Mouse (Mus musculus) neural tube, embryonic 12.5 days (tissue): ENCODE results near the gene Adad1. TPM values are rescaled to one million over a fixed set of nuclear protein-coding genes. Genes with fewer than 3 reads are reported as not detected.

Experiments used
- ATAC-seq: fragments of 200-750 bp; cut with Nextera tagmentation; 2 replicates; pipeline ENCODE4 v1.8.0; 2017; ENCODE audit warnings: low read depth, mild to moderate bottlenecking, moderate TSS enrichment, moderate library complexity; ENCODE audit not compliant: low FRiP score
- H3K27ac ChIP-seq: fragments of 300-500 bp; sonication (generic); 2 replicates; pipeline ENCODE4 v1.5.1; 2016
- H3K27me3 ChIP-seq: fragments of 300-500 bp; sonication (generic); replicated peaks from 2 replicates; pipeline ENCODE4 v1.6.1; 2016; ENCODE audit warnings: mild to moderate bottlenecking
- H3K36me3 ChIP-seq: fragments of 300-500 bp; sonication (generic); 2 replicates; pipeline ENCODE4 v1.6.1; 2016; ENCODE audit warnings: mild to moderate bottlenecking
- H3K4me1 ChIP-seq: fragments of 300-500 bp; sonication (generic); 2 replicates; pipeline ENCODE4 v1.6.1; 2016
- H3K4me2 ChIP-seq: fragments of 300-500 bp; sonication (generic); replicated peaks from 2 replicates; pipeline ENCODE4 v1.6.1; 2016; ENCODE audit warnings: mild to moderate bottlenecking
- H3K4me3 ChIP-seq: fragments of 300-500 bp; sonication (generic); 2 replicates; pipeline ENCODE4 v1.5.1; 2016
- H3K9ac ChIP-seq: fragments of 300-500 bp; sonication (generic); 2 replicates; pipeline ENCODE4 v1.6.1; 2016; ENCODE audit warnings: mild to moderate bottlenecking
- H3K9me3 ChIP-seq: fragments of 300-500 bp; sonication (generic); 2 replicates; pipeline ENCODE4 v1.6.1; 2016; ENCODE audit warnings: mild to moderate bottlenecking
- WGBS: fragments of 180-500 bp; shearing (Covaris S2); methylation state at CpG from one replicate; pipeline ENCODE4 v1.1.7; 2016; 5-methylcytosine and 5-hydroxymethylcytosine counted together
- polyA plus RNA-seq: library from polyadenylated mRNA; unstranded; fragments of >200 nt; fragmentation: Nextera tagmentation; extraction: Ambion mirVana; gene quantifications from 2 replicates; pipeline ENCODE4 v1.2.1, GENCODE M21; 2016

Gene Adad1
- polyA plus RNA-seq, 1 experiment from 2014 or later = 0.37 TPM

DNA sequence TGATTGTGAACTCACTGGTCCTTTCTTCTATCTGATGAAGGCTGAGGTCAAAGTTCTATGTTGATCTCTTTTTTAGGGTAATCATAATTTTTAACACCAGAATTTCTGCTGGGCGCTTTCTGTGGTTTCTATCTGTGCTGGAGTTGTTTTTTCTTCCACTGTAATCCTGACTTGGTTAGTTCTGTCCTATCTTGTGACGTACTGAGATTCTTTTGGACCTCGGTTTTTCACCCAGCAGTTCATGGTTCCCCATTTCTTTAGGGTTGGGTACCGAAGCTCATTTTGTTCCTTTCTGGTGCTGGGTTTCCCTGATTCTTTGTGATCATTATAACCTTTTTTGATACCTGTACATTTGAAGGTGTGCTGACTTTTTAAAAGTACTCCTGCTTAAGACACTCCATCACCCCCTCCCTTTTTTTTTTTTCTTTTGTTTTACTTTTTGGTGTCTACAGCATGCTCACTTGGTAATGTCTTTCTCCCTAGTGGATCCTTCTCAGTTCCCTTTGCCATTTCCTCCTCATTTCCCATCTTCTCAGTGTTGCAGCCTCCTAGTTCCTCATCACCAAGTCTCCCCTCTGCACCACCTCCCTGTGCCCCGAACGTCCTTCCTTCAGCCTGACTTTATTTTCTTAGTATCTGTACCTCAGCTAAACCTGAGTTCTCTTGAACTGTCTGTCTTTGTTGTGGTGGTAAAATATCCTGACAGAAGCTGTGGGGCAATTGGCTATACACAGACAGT, 77.0 kb downstream of the Adad1 start:
- H3K9ac ChIP-seq = no peak overlapping the region
- no peaks in the 10 kb centered on the region for H3K27me3 ChIP-seq
- H3K9me3 ChIP-seq = no peaks in the 10 kb centered on the region
- H3K4me2 ChIP-seq = no peak overlapping the region
- no peaks in the 10 kb centered on the region for H3K4me1 ChIP-seq
- no peak for ATAC-seq
- no peaks in the 10 kb centered on the region for H3K36me3 ChIP-seq
- WGBS = 91% methylated on average over 6 of the region's 6 CpGs
- H3K27ac ChIP-seq = no peak overlapping the region
- no peak overlapping the region for H3K4me3 ChIP-seq

DNA sequence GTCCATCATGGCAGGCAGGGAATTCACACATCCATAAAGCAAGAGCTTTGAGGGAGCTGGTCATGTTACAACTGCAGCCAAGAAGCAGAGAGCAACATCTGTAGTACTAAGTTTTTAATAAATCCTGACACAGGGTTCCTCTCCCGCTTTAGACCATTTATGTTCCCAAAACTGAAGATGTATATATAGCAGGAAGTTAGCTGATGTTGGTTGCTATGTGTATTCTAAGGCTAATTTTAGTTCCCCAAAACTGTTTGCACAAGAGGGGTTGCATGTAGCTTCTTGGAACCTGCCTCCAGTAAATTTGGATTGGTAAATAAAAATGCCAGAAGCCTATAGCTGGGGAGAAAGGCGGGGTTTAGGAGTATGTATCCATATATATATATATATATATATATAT, 78.5 kb downstream of the Adad1 start:
- Histone ChIP-seq H3K4me3 (no peak overlapping the region), H3K36me3 (no peaks in the 10 kb centered on the region), H3K9me3 (no peaks in the 10 kb centered on the region), H3K27me3 (no peaks in the 10 kb centered on the region), H3K4me1 (no peaks in the 10 kb centered on the region), H3K27ac (no peak overlapping the region), H3K9ac (no peak overlapping the region), H3K4me2 (no peak overlapping the region)
- no peak for ATAC-seq
- 76% methylated on average over 2 of the region's 2 CpGs for WGBS

DNA sequence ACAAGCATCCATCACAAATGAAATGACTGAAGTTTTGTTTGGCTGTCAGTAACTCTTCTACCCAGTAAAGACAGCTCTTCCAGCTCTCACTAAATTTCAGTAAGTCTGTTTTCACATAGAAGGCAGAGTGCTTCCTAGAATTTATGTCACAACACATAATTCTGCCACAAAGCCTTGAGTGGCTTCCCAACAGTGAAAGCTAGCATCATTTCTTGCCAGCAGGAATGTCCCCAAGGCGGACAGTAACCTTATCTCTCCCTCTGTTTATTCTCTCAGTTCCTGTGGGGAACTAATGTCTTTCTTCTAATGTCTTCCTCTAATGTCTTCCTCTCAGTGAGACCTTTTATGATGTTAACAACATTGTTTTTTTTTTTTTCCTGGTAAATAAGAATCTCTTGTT, 81.7 kb downstream of the Adad1 start:
- H3K4me2 ChIP-seq = no peak overlapping the region
- no peak overlapping the region for H3K4me3 ChIP-seq
- H3K9me3 ChIP-seq = no peaks in the 10 kb centered on the region
- no peaks in the 10 kb centered on the region for H3K4me1 ChIP-seq
- H3K27ac ChIP-seq = no peak overlapping the region
- WGBS = 55% methylated on average over 1 of the region's 1 CpGs
- ATAC-seq = no peak
- no peaks in the 10 kb centered on the region for H3K27me3 ChIP-seq
- no peaks in the 10 kb centered on the region for H3K36me3 ChIP-seq
- no peak overlapping the region for H3K9ac ChIP-seq

DNA sequence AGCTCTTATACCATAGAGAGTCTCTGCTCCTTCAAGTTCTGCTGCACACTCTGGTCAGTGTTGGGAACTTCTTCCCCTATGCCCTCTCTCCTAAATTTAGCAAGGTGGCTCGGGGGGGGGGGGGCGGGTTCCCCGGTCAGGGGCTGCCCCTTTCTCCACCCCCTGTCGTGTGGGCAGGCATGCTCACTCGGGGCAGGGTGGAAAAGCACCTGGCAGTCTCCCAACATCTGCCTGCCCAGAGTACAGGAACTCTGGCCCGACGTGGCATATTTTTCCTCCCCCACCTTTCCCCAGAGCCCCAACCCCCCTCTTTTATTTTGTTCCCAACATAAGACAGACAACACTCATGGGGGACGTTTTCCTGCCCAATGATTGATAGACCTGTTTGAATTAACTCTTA, 83.1 kb downstream of the Adad1 start:
- no peak overlapping the region for H3K9ac ChIP-seq
- H3K4me1 ChIP-seq = no peaks in the 10 kb centered on the region
- H3K36me3 ChIP-seq = no peaks in the 10 kb centered on the region
- ATAC-seq = no peak
- no peaks in the 10 kb centered on the region for H3K27me3 ChIP-seq
- H3K4me2 ChIP-seq = no peak overlapping the region
- no peak overlapping the region for H3K4me3 ChIP-seq
- H3K27ac ChIP-seq = no peak overlapping the region
- WGBS = 47% methylated on average over 8 of the region's 8 CpGs
- H3K9me3 ChIP-seq = no peaks in the 10 kb centered on the region

DNA sequence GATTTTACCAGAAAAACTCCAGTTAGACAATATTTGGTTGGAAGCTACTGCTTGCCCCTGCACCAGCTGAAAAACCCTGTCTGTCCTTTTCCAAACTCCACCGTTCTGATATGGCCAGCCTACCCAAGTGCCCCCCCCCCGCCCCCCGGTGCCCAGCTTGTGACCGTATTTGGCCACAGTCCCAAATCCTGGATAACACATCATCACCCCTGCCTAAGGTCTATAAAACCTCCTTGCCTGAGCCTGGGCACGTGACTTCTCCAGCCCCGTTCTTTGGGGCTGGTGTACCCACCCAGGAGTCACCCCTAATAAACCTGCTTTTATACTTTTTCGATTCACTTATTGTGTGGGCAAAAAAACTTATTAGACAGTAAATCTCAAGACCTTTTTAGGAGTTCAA, 83.5 kb downstream of the Adad1 start:
- no peaks in the 10 kb centered on the region for H3K27me3 ChIP-seq
- H3K4me1 ChIP-seq = no peaks in the 10 kb centered on the region
- 70% methylated on average over 7 of the region's 7 CpGs for WGBS
- no peak for ATAC-seq
- H3K4me2 ChIP-seq = no peak overlapping the region
- H3K9ac ChIP-seq = no peak overlapping the region
- H3K4me3 ChIP-seq = no peak overlapping the region
- H3K9me3 ChIP-seq = no peaks in the 10 kb centered on the region
- no peaks in the 10 kb centered on the region for H3K36me3 ChIP-seq
- no peak overlapping the region for H3K27ac ChIP-seq

DNA sequence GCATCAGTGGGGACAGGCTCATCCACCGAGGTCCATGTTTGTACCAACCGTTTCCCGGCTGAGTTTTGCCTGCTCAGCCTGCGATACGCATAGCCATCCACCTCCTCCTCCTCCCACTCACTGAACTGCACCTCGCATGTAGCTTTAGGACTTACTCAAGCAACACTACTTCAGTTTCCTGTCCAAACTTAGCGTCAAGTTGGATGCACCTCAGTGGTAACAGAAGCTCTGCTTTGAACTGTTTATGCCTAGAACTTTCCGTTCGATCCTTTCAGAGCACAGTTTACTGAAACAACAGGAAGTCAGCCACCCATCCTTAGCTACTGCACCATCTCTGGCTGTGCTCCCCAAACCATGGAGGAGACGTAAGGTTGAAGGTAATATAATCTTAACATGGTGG, 88.9 kb downstream of the Adad1 start:
- Histone ChIP-seq H3K4me2 (no peak overlapping the region), H3K4me3 (no peak overlapping the region), H3K9ac (no peak overlapping the region), H3K27ac (no peak overlapping the region), H3K36me3 (no peaks in the 10 kb centered on the region), H3K4me1 (no peaks in the 10 kb centered on the region), H3K9me3 (no peaks in the 10 kb centered on the region), H3K27me3 (no peaks in the 10 kb centered on the region)
- 89% methylated on average over 10 of the region's 10 CpGs for WGBS
- no peak for ATAC-seq

DNA sequence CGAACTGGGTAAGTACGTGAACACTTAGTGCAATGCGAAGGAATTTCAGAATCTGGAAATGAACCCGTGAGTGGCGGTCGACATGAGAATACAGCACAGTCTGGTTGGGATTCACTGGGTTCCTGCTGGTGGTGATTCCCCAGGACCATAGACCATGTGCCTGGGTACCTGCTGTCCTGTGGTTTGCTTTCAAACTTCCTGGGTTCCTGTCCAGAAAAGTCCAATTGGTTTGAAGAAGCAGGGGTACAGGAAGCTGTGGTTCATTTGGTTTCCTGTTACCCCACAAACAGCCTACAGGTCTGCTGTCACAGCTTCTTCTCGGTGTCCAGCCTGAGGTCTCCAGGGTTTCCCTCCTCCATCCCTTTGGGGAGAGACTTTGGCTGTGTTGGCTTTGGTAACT, 89.7 kb downstream of the Adad1 start:
- H3K4me1 ChIP-seq = no peaks in the 10 kb centered on the region
- no peaks in the 10 kb centered on the region for H3K9me3 ChIP-seq
- no peaks in the 10 kb centered on the region for H3K36me3 ChIP-seq
- H3K27me3 ChIP-seq = no peaks in the 10 kb centered on the region
- 93% methylated on average over 7 of the region's 7 CpGs for WGBS
- no peak overlapping the region for H3K9ac ChIP-seq
- no peak overlapping the region for H3K4me2 ChIP-seq
- no peak overlapping the region for H3K27ac ChIP-seq
- H3K4me3 ChIP-seq = no peak overlapping the region
- ATAC-seq = no peak

DNA sequence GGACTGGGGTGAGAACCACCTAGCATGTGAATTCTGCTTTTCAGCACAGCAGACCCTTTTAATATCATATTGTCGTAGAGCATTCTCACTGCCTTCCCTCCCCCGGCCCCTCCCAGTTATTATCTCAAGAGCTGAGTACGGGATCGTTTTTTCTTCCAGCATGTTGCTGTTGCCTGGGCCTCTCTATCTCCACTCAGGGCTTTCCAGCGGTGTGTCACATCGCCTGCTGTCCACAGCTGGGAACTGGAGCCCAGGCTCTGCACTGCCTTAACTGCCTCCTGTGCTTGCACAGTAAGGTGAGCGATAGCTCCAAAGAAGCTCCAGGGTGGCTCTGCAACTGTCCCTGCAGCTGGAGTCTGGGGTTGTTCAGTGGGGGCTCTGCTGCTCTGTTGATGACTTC, 91.1 kb downstream of the Adad1 start:
- no peak overlapping the region for H3K4me2 ChIP-seq
- WGBS = 86% methylated on average over 7 of the region's 7 CpGs
- no peaks in the 10 kb centered on the region for H3K27me3 ChIP-seq
- H3K9me3 ChIP-seq = no peaks in the 10 kb centered on the region
- no peaks in the 10 kb centered on the region for H3K4me1 ChIP-seq
- H3K36me3 ChIP-seq = no peaks in the 10 kb centered on the region
- no peak for ATAC-seq
- H3K9ac ChIP-seq = no peak overlapping the region
- H3K27ac ChIP-seq = no peak overlapping the region
- no peak overlapping the region for H3K4me3 ChIP-seq

DNA sequence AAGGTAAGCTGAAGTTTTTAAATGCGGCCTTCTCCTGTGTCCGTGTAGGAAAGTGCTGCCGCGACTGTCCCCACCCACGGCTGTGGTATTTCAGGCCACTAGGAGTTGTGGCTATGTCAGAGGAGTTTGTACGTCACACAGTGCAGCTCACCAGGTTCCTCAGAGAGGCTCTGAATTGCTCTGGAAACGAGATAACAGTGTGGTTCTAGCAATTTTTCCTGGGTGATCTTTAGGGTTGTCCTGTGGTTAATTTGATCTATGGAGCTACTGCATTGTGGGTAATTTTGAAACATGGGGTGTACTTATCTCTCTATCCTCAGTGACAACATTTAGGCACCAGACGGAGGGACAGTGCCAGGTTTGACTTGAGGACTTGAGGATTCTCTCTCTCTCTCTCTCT, 93.8 kb downstream of the Adad1 start:
- H3K9me3 ChIP-seq = no peaks in the 10 kb centered on the region
- H3K4me3 ChIP-seq = no peak overlapping the region
- no peaks in the 10 kb centered on the region for H3K36me3 ChIP-seq
- H3K27me3 ChIP-seq = no peaks in the 10 kb centered on the region
- ATAC-seq = no peak
- no peak overlapping the region for H3K4me2 ChIP-seq
- no peaks in the 10 kb centered on the region for H3K4me1 ChIP-seq
- H3K9ac ChIP-seq = no peak overlapping the region
- H3K27ac ChIP-seq = no peak overlapping the region
- 81% methylated on average over 8 of the region's 8 CpGs for WGBS

DNA sequence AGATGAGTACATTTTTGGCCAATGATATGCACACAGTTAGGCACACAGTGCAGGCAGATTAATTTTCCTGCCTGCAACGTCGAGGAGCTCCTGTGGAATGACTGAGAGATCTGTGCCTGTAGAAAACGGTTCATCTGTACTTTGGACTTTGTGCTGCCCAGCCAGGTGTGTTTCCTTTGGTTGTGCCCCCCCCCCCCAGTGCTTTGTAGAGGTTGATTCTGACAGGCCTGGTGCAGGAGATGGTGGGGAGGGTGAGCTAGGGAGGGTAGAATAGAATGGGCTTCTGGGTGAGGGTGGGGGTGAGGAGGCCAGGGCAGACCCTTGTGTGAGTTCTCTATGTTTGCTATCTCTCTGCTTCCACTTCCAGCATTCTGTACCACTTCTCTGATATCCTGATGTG, 94.9 kb downstream of the Adad1 start:
- no peak for ATAC-seq
- H3K36me3 ChIP-seq = no peaks in the 10 kb centered on the region
- H3K4me1 ChIP-seq = no peaks in the 10 kb centered on the region
- no peak overlapping the region for H3K27ac ChIP-seq
- no peaks in the 10 kb centered on the region for H3K9me3 ChIP-seq
- no peak overlapping the region for H3K9ac ChIP-seq
- WGBS = 80% methylated on average over 3 of the region's 3 CpGs
- no peaks in the 10 kb centered on the region for H3K27me3 ChIP-seq
- no peak overlapping the region for H3K4me3 ChIP-seq
- no peak overlapping the region for H3K4me2 ChIP-seq

DNA sequence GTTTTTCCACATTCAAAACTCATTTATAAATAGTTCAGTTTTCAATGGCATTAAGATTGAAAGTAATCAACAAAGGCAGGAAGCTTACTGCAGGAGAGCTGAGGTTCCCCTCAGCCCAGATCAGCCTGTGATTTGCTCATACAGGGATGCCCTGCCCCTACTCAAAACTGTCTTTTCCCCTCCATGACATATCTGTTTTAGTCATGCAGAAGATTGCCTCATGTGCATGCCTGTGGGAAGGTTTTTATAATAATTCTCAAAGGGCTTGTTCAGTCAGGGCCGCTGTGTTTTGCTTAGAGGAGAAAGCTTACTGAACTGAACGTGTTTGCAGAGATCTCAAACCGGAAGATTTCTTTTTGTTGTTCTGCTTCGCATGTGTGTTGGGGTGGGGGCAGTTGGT, 97.8 kb downstream of the Adad1 start:
- Histone ChIP-seq H3K27me3 (no peaks in the 10 kb centered on the region), H3K9me3 (no peaks in the 10 kb centered on the region), H3K36me3 (no peaks in the 10 kb centered on the region), H3K4me1 (no peaks in the 10 kb centered on the region), H3K27ac (no peak overlapping the region), H3K4me3 (no peak overlapping the region), H3K4me2 (no peak overlapping the region), H3K9ac (no peak overlapping the region)
- no peak for ATAC-seq
- 83% methylated on average over 4 of the region's 4 CpGs for WGBS

DNA sequence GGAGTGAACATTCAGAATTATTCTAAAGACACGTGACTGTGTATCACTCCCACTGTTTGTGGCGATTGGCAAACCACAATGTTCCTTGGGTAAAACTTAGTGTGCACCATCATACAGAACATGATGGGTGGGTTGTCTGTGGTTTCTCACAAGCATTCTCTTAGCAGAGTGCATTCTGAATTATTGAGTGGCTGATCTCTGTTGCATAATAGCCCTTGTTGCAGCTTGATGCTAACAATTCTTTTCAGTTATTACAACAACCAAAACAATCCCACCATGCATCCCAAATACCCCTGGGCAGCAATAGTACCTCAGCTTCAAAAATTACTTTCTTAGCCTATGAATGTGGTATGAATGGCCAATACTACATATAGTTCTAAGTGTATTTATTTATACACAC, 106.0 kb downstream of the Adad1 start:
- Histone ChIP-seq H3K9me3 (no peaks in the 10 kb centered on the region), H3K36me3 (no peaks in the 10 kb centered on the region), H3K4me2 (no peak overlapping the region), H3K9ac (no peak overlapping the region), H3K4me3 (no peak overlapping the region), H3K27ac (no peak overlapping the region), H3K27me3 (no peaks in the 10 kb centered on the region), H3K4me1 (no peaks in the 10 kb centered on the region)
- WGBS = 89% methylated on average over 2 of the region's 2 CpGs
- ATAC-seq = no peak
